Mouse (Mus musculus) thymus, adult 2 months (tissue): ENCODE measurements around the gene Arih2. TPM values are rescaled to one million over a fixed set of nuclear protein-coding genes. Genes with fewer than 3 reads are reported as not detected.

Experiments
- DNase-seq: peaks from one replicate; pipeline ENCODE4 v3.0.0; 2021
- H3K27ac ChIP-seq: fragments of 200-500 bp; 2 replicates; pipeline ENCODE4 v1.5.1; 2012; ENCODE audit warnings: low read length, control low read depth; ENCODE audit not compliant: control insufficient read depth, insufficient read depth
- H3K27me3 ChIP-seq: fragments of 200-500 bp; 2 replicates; pipeline ENCODE4 v1.6.1; 2012; ENCODE audit warnings: mild to moderate bottlenecking, low read length, moderate library complexity, mixed read lengths; ENCODE audit not compliant: control insufficient read depth, insufficient read depth
- H3K36me3 ChIP-seq: fragments of 200-500 bp; 2 replicates; pipeline ENCODE4 v1.6.1; 2012; ENCODE audit warnings: mild to moderate bottlenecking, low read length, moderate library complexity; ENCODE audit not compliant: control insufficient read depth, insufficient read depth
- H3K4me1 ChIP-seq: fragments of 200-500 bp; replicated peaks from 2 replicates; pipeline ENCODE4 v1.6.1; 2012; ENCODE audit warnings: low read length; ENCODE audit not compliant: control insufficient read depth, insufficient read depth
- H3K4me3 ChIP-seq: fragments of 200-500 bp; 2 replicates; pipeline ENCODE4 v1.5.1; 2012; ENCODE audit warnings: mild to moderate bottlenecking, low read length, control low read depth, moderate library complexity; ENCODE audit not compliant: control insufficient read depth, insufficient read depth
- CTCF ChIP-seq: fragments of 200-500 bp; IDR thresholded peaks from 2 replicates; pipeline ENCODE4 v1.5.1; 2012; ENCODE audit warnings: mild to moderate bottlenecking, control low read depth, low read length, moderate library complexity, borderline replicate concordance; ENCODE audit not compliant: control insufficient read depth, poor library complexity, insufficient read depth; ENCODE audit errors: extremely low read depth
- POLR2A ChIP-seq: fragments of 200-500 bp; IDR thresholded peaks from 2 replicates; pipeline ENCODE4 v1.6.1; 2012; ENCODE audit warnings: mild to moderate bottlenecking, low read length, control low read depth, moderate library complexity; ENCODE audit not compliant: control insufficient read depth, poor library complexity, insufficient read depth; ENCODE audit errors: extremely low read depth
- WGBS: fragments of 180-500 bp; shearing (Covaris S2); methylation state at CpG from one replicate; pipeline ENCODE4 v1.1.7; 2018; 5-methylcytosine and 5-hydroxymethylcytosine counted together
- polyA plus RNA-seq: library from polyadenylated mRNA; depleted of rRNA; stranded (reverse); fragments of >200 nt; gene quantifications from 2 replicates; pipeline ENCODE4 v1.2.3, GENCODE M21; 2012

Arih2 gene
- polyA plus RNA-seq, 1 experiment = 63.0 TPM

GRCm38 (mm10) chr9:108569381-108570206, 79.6 kb downstream of the Arih2 start, which contains the start of gene Dalrd3:
Gene Dalrd3, plus strand, starts transcription at chr9:108569886.
- WGBS = 2% methylated on average over 42 of the region's 42 CpGs
- DNase-seq = peak; percentile 83
- TF ChIP-seq POLR2A (peak; percentile 55; the same call in 1 of the 2 replicates), CTCF (peak; percentile 58)
- Histone ChIP-seq H3K27me3 (no peaks in the 10 kb centered on the region), H3K4me3 (peak within 1 kb of the TSS; percentile 87), H3K36me3 (peaks cover 12% of the 10 kb centered on the region), H3K4me1 (peaks cover 23% of the 10 kb centered on the region), H3K27ac (peak within 1 kb of the TSS; percentile 61; the same call in 1 of the 2 replicates)

- H3K36me3 ChIP-seq = peaks cover 15% of the 10 kb centered on the region
- peaks cover 23% of the 10 kb centered on the region for H3K4me1 ChIP-seq
- peak overlapping the region; percentile 61; the same call in 1 of the 2 replicates for H3K27ac ChIP-seq
- no peaks in the 10 kb centered on the region for H3K27me3 ChIP-seq
- H3K4me3 ChIP-seq = peak overlapping the region; percentile 87
- WGBS = 38% methylated on average over 17 of the region's 17 CpGs
- peak; percentile 8; the same call in 1 of the 2 replicates for TF ChIP-seq POLR2A
- TF ChIP-seq CTCF = no peak
- peak; percentile 33 for DNase-seq
Measured at GRCm38 (mm10) chr9:108568511-108568921, 80.7 kb downstream of the Arih2 start.

GRCm38 (mm10) chr9:108567931-108568419, 81.2 kb downstream of the Arih2 start:
- DNase-seq = peak; percentile 35
- peaks cover 23% of the 10 kb centered on the region for H3K4me1 ChIP-seq
- no peaks in the 10 kb centered on the region for H3K27me3 ChIP-seq
- H3K36me3 ChIP-seq = peaks cover 10% of the 10 kb centered on the region
- peak overlapping the region; percentile 87 for H3K4me3 ChIP-seq
- 4% methylated on average over 18 of the region's 18 CpGs for WGBS
- TF ChIP-seq CTCF (0 out of 2 replicates have a peak, but pooled peaks have one; percentile 12), POLR2A (peak; percentile 12; the same call in 1 of the 2 replicates)
- peak overlapping the region; percentile 61 for H3K27ac ChIP-seq

GRCm38 (mm10) chr9:108566815-108567776, 82.1 kb downstream of the Arih2 start, which contains the start of gene Ndufaf3:
Gene Ndufaf3, minus strand, starts transcription at chr9:108567434.
- H3K36me3 ChIP-seq = peaks cover 7% of the 10 kb centered on the region
- H3K4me1 ChIP-seq = peaks cover 23% of the 10 kb centered on the region

GRCm38 (mm10) chr9:108565881-108566814, 83.0 kb downstream of the Arih2 start:
- Histone ChIP-seq H3K36me3 (peaks cover 3% of the 10 kb centered on the region; the same call in 1 of the 2 replicates), H3K27me3 (no peaks in the 10 kb centered on the region), H3K4me1 (peaks cover 29% of the 10 kb centered on the region), H3K4me3 (peak overlapping the region; percentile 87), H3K27ac (peak overlapping the region; percentile 55)
- 16% methylated on average over 35 of the region's 35 CpGs for WGBS
- TF ChIP-seq CTCF (no peak), POLR2A (no peak)
- DNase-seq = no peak

More at GRCm38 (mm10) chr9:108566815-108567776, 82.1 kb downstream of the Arih2 start, which contains the start of gene Ndufaf3:
- TF ChIP-seq POLR2A (peak; percentile 95; the same call in 1 of the 2 replicates), CTCF (peak; percentile 95)
- Histone ChIP-seq H3K27me3 (no peaks in the 10 kb centered on the region), H3K27ac (peak within 1 kb of the TSS; percentile 81), H3K4me3 (peak within 1 kb of the TSS; percentile 87)
- WGBS = under 1% methylated on average over 73 of the region's 73 CpGs
- DNase-seq = peak; percentile 98
